Mouse (Mus musculus): ENCODE results near the gene Fam117a. TPM values are rescaled to one million over a fixed set of nuclear protein-coding genes. Genes with fewer than 3 reads are reported as not detected.

Gene Fam117a
- polyA plus RNA-seq, 1 experiment from 2014 or later: 5.7 TPM

- ATAC-seq (ENCODE audit: low FRiP score, low TSS enrichment) (no peak), DNase-seq (ENCODE audit: low spot score) (no peak)
- no peaks in the 10 kb centered on the region for H3K9me3 ChIP-seq (ENCODE audit: control insufficient read depth, low read length)
- H3K36me3 ChIP-seq (ENCODE audit: control insufficient read depth, insufficient read depth, low read length): no peaks in the 10 kb centered on the region
- H3K27me3 ChIP-seq (ENCODE audit: control insufficient read depth, insufficient read depth, low read length): no peaks in the 10 kb centered on the region
- 79% methylated on average over 5 of the region's 5 CpGs for WGBS
- no peak overlapping the region for H3K27ac ChIP-seq (replicated peaks)
- no peak for TF ChIP-seq CTCF (IDR thresholded peaks at IDR 0.05; ENCODE audit: low read depth)
- TF ChIP-seq EP300 (optimal IDR thresholded peaks at IDR 0.05): no peak
- no peak overlapping the region for H3K9ac ChIP-seq (ENCODE audit: low read length)
- H3K4me1 ChIP-seq (replicated peaks; ENCODE audit: control insufficient read depth, insufficient read depth): peaks cover 3% of the 10 kb centered on the region; the same call in 1 of the 2 replicates
- no peak overlapping the region for H3K4me2 ChIP-seq (replicated peaks; ENCODE audit: low read depth)
- no peak overlapping the region for H3K4me3 ChIP-seq (ENCODE audit: low read depth, low read length)
These were observed 80.5 kb downstream of the Fam117a start for GRCm38 (mm10) chr11:95417341-95417740.

- 76% methylated on average over 2 of the region's 2 CpGs for WGBS
- Histone ChIP-seq H3K27ac (replicated peaks) (no peak overlapping the region), H3K9me3 (ENCODE audit: control insufficient read depth, low read length) (no peaks in the 10 kb centered on the region), H3K4me2 (replicated peaks; ENCODE audit: low read depth) (no peak overlapping the region), H3K4me1 (replicated peaks; ENCODE audit: control insufficient read depth, insufficient read depth) (no peaks in the 10 kb centered on the region; the same call in 1 of the 2 replicates), H3K36me3 (ENCODE audit: control insufficient read depth, insufficient read depth, low read length) (no peaks in the 10 kb centered on the region), H3K9ac (ENCODE audit: low read length) (no peak overlapping the region), H3K4me3 (ENCODE audit: low read depth, low read length) (no peak overlapping the region), H3K27me3 (ENCODE audit: control insufficient read depth, insufficient read depth, low read length) (no peaks in the 10 kb centered on the region)
- ATAC-seq (ENCODE audit: low FRiP score, low TSS enrichment) (no peak), DNase-seq (ENCODE audit: low spot score) (no peak)
- TF ChIP-seq CTCF (IDR thresholded peaks at IDR 0.05; ENCODE audit: low read depth) (no peak), EP300 (optimal IDR thresholded peaks at IDR 0.05) (no peak)
These were observed 84.1 kb downstream of the Fam117a start for GRCm38 (mm10) chr11:95420880-95421435.

DNA sequence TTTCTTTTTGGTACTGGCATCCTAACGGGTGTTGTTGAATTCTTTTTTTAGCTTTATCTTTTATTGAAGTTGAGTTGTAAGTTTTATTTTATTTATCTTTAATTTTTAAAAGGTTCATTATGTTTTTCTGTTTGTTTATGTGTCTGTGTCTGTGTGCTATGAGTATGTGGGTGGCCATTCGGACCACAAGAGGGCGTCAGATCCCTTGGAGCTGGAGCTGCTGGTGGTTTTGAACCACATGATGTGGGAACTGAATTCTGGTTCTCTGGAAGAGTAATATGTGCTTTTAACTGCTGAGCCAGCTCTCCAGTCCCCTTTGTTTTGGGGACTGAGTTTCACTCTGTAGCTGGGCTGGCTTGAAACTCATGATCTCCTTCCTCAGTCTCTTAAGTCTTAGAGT lies 86.7 kb downstream of the Fam117a start:
- no peaks in the 10 kb centered on the region for H3K9me3 ChIP-seq (ENCODE audit: control insufficient read depth, low read length)
- no peaks in the 10 kb centered on the region for H3K27me3 ChIP-seq (ENCODE audit: control insufficient read depth, insufficient read depth, low read length)
- H3K4me1 ChIP-seq (replicated peaks; ENCODE audit: control insufficient read depth, insufficient read depth): no peaks in the 10 kb centered on the region
- WGBS: 81% methylated on average over 3 of the region's 3 CpGs
- H3K4me2 ChIP-seq (replicated peaks; ENCODE audit: low read depth): no peak overlapping the region
- no peak overlapping the region for H3K4me3 ChIP-seq (ENCODE audit: low read depth, low read length)
- ATAC-seq (ENCODE audit: low FRiP score, low TSS enrichment) (no peak), DNase-seq (ENCODE audit: low spot score) (no peak)
- H3K36me3 ChIP-seq (ENCODE audit: control insufficient read depth, insufficient read depth, low read length): no peaks in the 10 kb centered on the region
- TF ChIP-seq CTCF (IDR thresholded peaks at IDR 0.05; ENCODE audit: low read depth) (peak; percentile 56), EP300 (optimal IDR thresholded peaks at IDR 0.05) (no peak)
- no peak overlapping the region for H3K27ac ChIP-seq (replicated peaks)
- no peak overlapping the region for H3K9ac ChIP-seq (ENCODE audit: low read length)

- H3K9me3 ChIP-seq (ENCODE audit: control insufficient read depth, low read length): no peaks in the 10 kb centered on the region
- H3K9ac ChIP-seq (ENCODE audit: low read length): no peak overlapping the region
- ATAC-seq (ENCODE audit: low FRiP score, low TSS enrichment) (no peak), DNase-seq (ENCODE audit: low spot score) (no peak)
- H3K4me1 ChIP-seq (replicated peaks; ENCODE audit: control insufficient read depth, insufficient read depth): no peaks in the 10 kb centered on the region
- no peaks in the 10 kb centered on the region for H3K27me3 ChIP-seq (ENCODE audit: control insufficient read depth, insufficient read depth, low read length)
- H3K27ac ChIP-seq (replicated peaks): no peak overlapping the region
- H3K36me3 ChIP-seq (ENCODE audit: control insufficient read depth, insufficient read depth, low read length): no peaks in the 10 kb centered on the region
- no peak for TF ChIP-seq EP300 (optimal IDR thresholded peaks at IDR 0.05)
- no peak for TF ChIP-seq CTCF (IDR thresholded peaks at IDR 0.05; ENCODE audit: low read depth)
- H3K4me2 ChIP-seq (replicated peaks; ENCODE audit: low read depth): no peak overlapping the region
- no peak overlapping the region for H3K4me3 ChIP-seq (ENCODE audit: low read depth, low read length)
- WGBS: 67% methylated on average over 2 of the region's 2 CpGs
These were observed 94.5 kb downstream of the Fam117a start for GRCm38 (mm10) chr11:95431344-95431743.

Other genes starting within 250 kb of the Fam117a start
- gene Dlx3, start 216.9 kb upstream of the Fam117a start, polyA plus RNA-seq (2015; fragmentation: Nextera tagmentation; extraction: Ambion mirVana): 8.0 and 8.5 TPM in 2 replicates
- 1.6 and 1.7 TPM in 2 replicates for gene Dlx4, start 190.8 kb upstream of the Fam117a start, polyA plus RNA-seq (2015; fragmentation: Nextera tagmentation; extraction: Ambion mirVana)
- gene Tac4, start 75.5 kb upstream of the Fam117a start, polyA plus RNA-seq (2015; fragmentation: Nextera tagmentation; extraction: Ambion mirVana): 0.25 and 0.29 TPM in 2 replicates
- gene Kat7, start 26.8 kb upstream of the Fam117a start, polyA plus RNA-seq (2015; fragmentation: Nextera tagmentation; extraction: Ambion mirVana): 25.0 and 27.2 TPM in 2 replicates
- 106 and 110 TPM in 2 replicates for gene Slc35b1, start 47.7 kb downstream of the Fam117a start, polyA plus RNA-seq (2015; fragmentation: Nextera tagmentation; extraction: Ambion mirVana)
- 92.4 and 96.0 TPM in 2 replicates for gene Spop, start 77.1 kb downstream of the Fam117a start, polyA plus RNA-seq (2015; fragmentation: Nextera tagmentation; extraction: Ambion mirVana)
- gene Nxph3, start 177.6 kb downstream of the Fam117a start, polyA plus RNA-seq (2015; fragmentation: Nextera tagmentation; extraction: Ambion mirVana): 0.44 and 0.76 TPM in 2 replicates